Mouse (Mus musculus): ENCODE measurements around the gene Hist1h2af. TPM values are rescaled to one million over a fixed set of nuclear protein-coding genes. Genes with fewer than 3 reads are reported as not detected.
A peak's percentile ranks its signal among the peaks of the same experiment; 100 is the strongest.

Hist1h2af gene
- polyA plus RNA-seq, 2 experiments, result 11.0 to 557 TPM

DNA sequence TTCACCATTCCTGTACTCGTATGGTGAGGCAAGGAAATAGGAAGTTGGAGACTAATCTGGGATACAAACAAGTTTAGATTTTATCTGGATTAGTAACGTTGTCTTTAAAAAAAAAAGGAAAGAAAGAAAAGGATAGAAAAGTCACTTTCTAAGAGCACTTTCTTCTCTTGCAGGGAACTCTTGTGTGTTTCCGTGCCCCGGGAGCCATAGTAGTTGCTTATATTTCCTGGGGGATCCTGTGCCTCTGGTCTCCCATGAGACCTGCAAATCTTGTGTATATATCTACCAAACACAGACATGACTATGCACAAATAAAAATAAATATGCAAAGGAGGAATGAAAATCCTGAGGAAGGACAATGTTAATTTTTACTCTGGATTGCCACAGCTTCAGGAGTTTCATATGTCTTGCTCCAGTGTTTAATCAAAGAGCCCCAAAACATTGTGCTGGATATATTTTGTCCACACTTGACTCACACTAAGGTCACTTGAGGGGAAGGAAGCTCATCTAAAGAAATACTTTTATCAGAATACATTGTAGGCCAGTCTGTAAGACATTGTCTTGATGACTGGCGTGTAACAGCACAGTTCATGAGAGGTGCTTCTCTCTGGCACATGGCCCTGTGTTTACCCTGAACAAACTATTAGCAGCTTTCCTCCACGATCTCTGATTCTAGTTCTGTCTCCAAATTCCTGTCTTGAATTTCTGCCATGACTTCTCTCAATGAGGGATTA, 43.4 kb downstream of the Hist1h2af start:
- H3K9ac ChIP-seq (ENCODE audit: low read depth, low read length, severe bottlenecking), result peak overlapping the region; percentile 74
- peak overlapping the region; percentile 87 for H3K27ac ChIP-seq (replicated peaks; ENCODE audit: low read depth, low read length)
- no peaks in the 10 kb centered on the region for H3K9me3 ChIP-seq (ENCODE audit: control insufficient read depth, low read length)
- H3K27me3 ChIP-seq (ENCODE audit: control insufficient read depth, insufficient read depth, low read length), result no peaks in the 10 kb centered on the region
- peak overlapping the region; percentile 40 for H3K4me3 ChIP-seq (replicated peaks; ENCODE audit: low read length)
- ATAC-seq (ENCODE audit: low FRiP score, low read depth) (no peak), DNase-seq (ENCODE audit: low spot score) (no peak)
- H3K4me1 ChIP-seq (ENCODE audit: control insufficient read depth, insufficient read depth, low read length), result peaks cover 25% of the 10 kb centered on the region
- 41% methylated on average over 6 of the region's 6 CpGs for WGBS
- TF ChIP-seq POLR2A (IDR thresholded peaks at IDR 0.05; ENCODE audit: borderline replicate concordance, extremely low read depth, insufficient read depth, insufficient read length), result no peak
- peak overlapping the region; percentile 63 for H3K4me2 ChIP-seq (replicated peaks; ENCODE audit: low read depth, low read length, severe bottlenecking)
- no peaks in the 10 kb centered on the region for H3K36me3 ChIP-seq (ENCODE audit: control insufficient read depth, insufficient read depth, low read length)

DNA sequence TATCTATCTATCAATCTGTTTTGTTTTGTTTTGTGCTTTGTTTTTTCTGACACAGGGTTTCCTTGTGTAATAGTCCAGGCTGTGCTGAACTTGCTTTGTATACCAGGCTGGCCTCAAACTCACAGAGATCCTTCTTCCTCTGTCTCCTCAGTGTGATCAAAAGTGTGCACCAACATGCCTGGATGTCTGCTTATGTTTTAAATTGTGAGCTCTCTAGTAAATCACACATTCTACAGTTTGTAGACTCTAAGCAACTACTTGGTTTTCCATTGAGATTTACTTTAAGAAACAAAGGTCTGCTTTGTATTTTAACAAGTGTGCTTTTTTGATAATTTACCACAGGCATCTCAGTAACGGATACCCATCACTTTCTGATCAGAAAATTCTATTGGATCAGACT, 44.1 kb downstream of the Hist1h2af start:
- no peak overlapping the region for H3K9ac ChIP-seq (ENCODE audit: low read depth, low read length, severe bottlenecking)
- H3K27ac ChIP-seq (replicated peaks; ENCODE audit: low read depth, low read length), result no peak overlapping the region
- peaks cover 22% of the 10 kb centered on the region for H3K4me1 ChIP-seq (ENCODE audit: control insufficient read depth, insufficient read depth, low read length)
- WGBS, result 87% methylated on average over 1 of the region's 1 CpGs
- DNase-seq (ENCODE audit: low spot score) (no peak), ATAC-seq (ENCODE audit: low FRiP score, low read depth) (no peak)
- no peaks in the 10 kb centered on the region for H3K27me3 ChIP-seq (ENCODE audit: control insufficient read depth, insufficient read depth, low read length)
- H3K4me2 ChIP-seq (replicated peaks; ENCODE audit: low read depth, low read length, severe bottlenecking), result no peak overlapping the region
- no peaks in the 10 kb centered on the region for H3K36me3 ChIP-seq (ENCODE audit: control insufficient read depth, insufficient read depth, low read length)
- no peak for TF ChIP-seq POLR2A (IDR thresholded peaks at IDR 0.05; ENCODE audit: borderline replicate concordance, extremely low read depth, insufficient read depth, insufficient read length)
- H3K4me3 ChIP-seq (replicated peaks; ENCODE audit: low read length), result no peak overlapping the region; the same call in 1 of the 2 replicates
- H3K9me3 ChIP-seq (ENCODE audit: control insufficient read depth, low read length), result no peaks in the 10 kb centered on the region

DNA sequence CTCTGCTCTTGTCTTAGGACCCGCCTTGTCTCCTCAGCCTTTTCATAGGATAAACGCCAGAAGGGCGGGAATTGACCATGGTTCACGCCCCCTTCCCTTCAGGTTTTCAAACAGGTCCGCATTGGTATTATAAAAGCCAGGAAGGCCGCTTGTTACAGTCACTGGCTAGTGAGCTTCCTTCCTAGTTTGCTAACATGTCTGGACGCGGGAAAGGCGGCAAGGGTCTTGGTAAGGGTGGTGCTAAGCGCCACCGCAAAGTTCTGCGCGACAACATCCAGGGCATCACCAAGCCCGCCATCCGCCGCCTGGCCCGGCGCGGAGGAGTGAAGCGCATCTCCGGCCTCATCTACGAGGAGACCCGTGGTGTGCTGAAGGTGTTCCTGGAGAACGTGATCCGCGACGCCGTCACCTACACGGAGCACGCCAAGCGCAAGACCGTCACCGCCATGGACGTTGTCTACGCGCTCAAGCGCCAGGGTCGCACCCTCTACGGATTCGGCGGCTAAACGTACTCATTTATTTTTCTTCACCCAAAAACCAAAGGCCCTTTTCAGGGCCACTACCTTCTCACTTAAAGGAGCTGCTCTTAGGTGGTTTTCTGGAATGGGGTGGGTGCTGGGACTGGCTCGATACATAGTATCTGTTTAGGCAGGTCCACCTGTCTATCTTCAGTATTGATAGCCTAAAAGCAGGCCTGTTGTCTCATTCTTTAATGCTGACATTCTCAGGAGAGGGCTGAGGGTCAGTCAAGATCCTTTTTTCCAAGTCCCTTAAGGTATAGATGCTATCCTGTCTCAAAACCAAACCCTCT, 47.9 kb downstream of the Hist1h2af start, which contains the start of gene Hist1h4d:
TSS of gene Hist1h4d (plus strand) at position 191 of the 811 bp plus-strand sequence.
- TF ChIP-seq POLR2A (IDR thresholded peaks at IDR 0.05; ENCODE audit: borderline replicate concordance, extremely low read depth, insufficient read depth, insufficient read length), result peak; percentile 99; the same call in 1 of the 2 replicates
- H3K9me3 ChIP-seq (ENCODE audit: control insufficient read depth, low read length), result no peaks in the 10 kb centered on the region
- WGBS, result under 1% methylated on average over 42 of the region's 43 CpGs
- peak; percentile 99 for DNase-seq (ENCODE audit: low spot score)
- peak within 1 kb of the TSS; percentile 71 for H3K27ac ChIP-seq (replicated peaks; ENCODE audit: low read depth, low read length)
- peaks cover 25% of the 10 kb centered on the region for H3K4me1 ChIP-seq (ENCODE audit: control insufficient read depth, insufficient read depth, low read length)
- H3K4me3 ChIP-seq (replicated peaks; ENCODE audit: low read length), result peak within 1 kb of the TSS; percentile 49
- no peaks in the 10 kb centered on the region for H3K27me3 ChIP-seq (ENCODE audit: control insufficient read depth, insufficient read depth, low read length)
- no peaks in the 10 kb centered on the region for H3K36me3 ChIP-seq (ENCODE audit: control insufficient read depth, insufficient read depth, low read length)
- ATAC-seq (ENCODE audit: low FRiP score, low read depth), result peak; percentile 89
- peak within 1 kb of the TSS; percentile 70 for H3K4me2 ChIP-seq (replicated peaks; ENCODE audit: low read depth, low read length, severe bottlenecking)
- H3K9ac ChIP-seq (ENCODE audit: low read depth, low read length, severe bottlenecking), result peak within 1 kb of the TSS; percentile 66

DNA sequence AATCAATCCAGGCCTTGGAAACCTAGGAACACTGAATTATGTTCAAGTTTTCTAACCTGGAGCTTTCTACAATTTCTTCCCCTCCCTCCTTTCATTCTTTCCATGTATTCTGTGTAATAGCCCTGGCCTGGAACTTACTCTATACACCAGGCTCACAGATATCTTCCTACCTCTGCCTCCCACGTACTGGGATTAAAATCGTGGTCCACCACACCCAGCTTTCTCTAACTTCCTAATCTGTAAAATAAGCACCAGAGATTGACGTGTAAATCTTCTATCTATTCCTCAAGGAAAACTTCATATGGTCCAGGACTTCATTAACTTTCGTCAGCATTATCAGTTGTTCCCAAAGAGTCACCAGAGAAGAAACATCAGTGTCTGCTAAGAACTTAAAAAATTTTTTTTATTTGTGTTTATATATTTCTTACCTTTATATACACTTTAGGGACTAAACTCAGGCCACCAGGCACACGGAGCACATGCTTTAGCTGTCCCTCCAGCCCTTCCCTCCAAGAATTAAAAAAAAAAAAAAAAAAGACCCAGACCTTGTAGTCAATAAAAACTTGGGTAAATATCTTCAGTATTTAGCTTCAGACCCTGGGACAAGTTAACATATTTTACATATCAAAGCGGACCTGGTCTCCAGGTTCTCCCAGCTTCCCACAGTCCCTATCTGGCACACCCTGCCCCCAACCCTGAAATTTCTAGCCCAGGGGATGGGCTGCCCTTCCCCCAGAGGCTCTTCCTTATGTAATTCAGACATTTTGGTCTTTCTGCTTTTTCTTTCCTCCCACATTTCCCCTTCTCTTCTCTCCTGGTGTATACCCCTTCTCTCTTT, 48.7 kb downstream of the Hist1h2af start:
- Histone ChIP-seq H3K27me3 (ENCODE audit: control insufficient read depth, insufficient read depth, low read length) (no peaks in the 10 kb centered on the region), H3K9me3 (ENCODE audit: control insufficient read depth, low read length) (no peaks in the 10 kb centered on the region), H3K36me3 (ENCODE audit: control insufficient read depth, insufficient read depth, low read length) (no peaks in the 10 kb centered on the region), H3K4me1 (ENCODE audit: control insufficient read depth, insufficient read depth, low read length) (peaks cover 25% of the 10 kb centered on the region), H3K27ac (replicated peaks; ENCODE audit: low read depth, low read length) (peak overlapping the region; percentile 94), H3K9ac (ENCODE audit: low read depth, low read length, severe bottlenecking) (peak overlapping the region; percentile 66), H3K4me3 (replicated peaks; ENCODE audit: low read length) (peak overlapping the region; percentile 49), H3K4me2 (replicated peaks; ENCODE audit: low read depth, low read length, severe bottlenecking) (peak overlapping the region; percentile 70)
- WGBS, result 9% methylated on average over 6 of the region's 6 CpGs
- DNase-seq (ENCODE audit: low spot score) (no peak), ATAC-seq (ENCODE audit: low FRiP score, low read depth) (no peak)
- TF ChIP-seq POLR2A (IDR thresholded peaks at IDR 0.05; ENCODE audit: borderline replicate concordance, extremely low read depth, insufficient read depth, insufficient read length), result no peak
